Mouse (Mus musculus) G1E (cell line): ENCODE data around the gene Nags. TPM values are rescaled to one million over a fixed set of nuclear protein-coding genes. Genes with fewer than 3 reads are reported as not detected.
"Not testable (repeated sequence)": the region's sequence is repeated elsewhere in the genome, so short reads cannot be mapped to it uniquely, and the experiment has no call there.

ENCODE experiments used
- ATAC-seq: 2 replicates; pipeline ENCODE4 v1.8.0; 2016; ENCODE audit warnings: mild to moderate bottlenecking; ENCODE audit not compliant: insufficient number of reproducible peaks, poor library complexity, low FRiP score, severe bottlenecking; ENCODE audit errors: extremely low read depth
- DNase-seq: peaks from one replicate; pipeline ENCODE4 v3.0.0; 2012; ENCODE audit warnings: low spot score
- H3K27me3 ChIP-seq: 2 replicates; pipeline ENCODE4 v1.6.1; 2012; ENCODE audit warnings: mild to moderate bottlenecking, low read length, inconsistent platforms; ENCODE audit not compliant: insufficient read depth
- H3K36me3 ChIP-seq: replicated peaks from 2 replicates; pipeline ENCODE3; 2012; ENCODE audit warnings: mild to moderate bottlenecking, inconsistent platforms
- H3K4me1 ChIP-seq: 2 replicates; pipeline ENCODE4 v1.6.1; 2012; ENCODE audit warnings: low read depth, low read length, inconsistent platforms, mixed read lengths; ENCODE audit not compliant: insufficient read depth
- H3K4me3 ChIP-seq: 2 replicates; pipeline ENCODE4 v1.5.1; 2012; ENCODE audit warnings: low read depth, mild to moderate bottlenecking, inconsistent platforms, low read length, moderate library complexity, mixed read lengths
- H3K9me3 ChIP-seq: replicated peaks from 2 replicates; pipeline ENCODE4 v1.6.1; 2012; ENCODE audit warnings: inconsistent platforms
- CTCF ChIP-seq: IDR thresholded peaks from 2 replicates; pipeline ENCODE4 v1.5.1; 2012; ENCODE audit warnings: low read depth, low read length, inconsistent platforms, mixed read lengths
- GATA1 ChIP-seq: IDR thresholded peaks from 2 replicates; pipeline ENCODE4 v1.6.1; 2012; ENCODE audit warnings: borderline replicate concordance, low read length, inconsistent platforms, mixed read lengths
- GATA2 ChIP-seq: IDR thresholded peaks from 2 replicates; pipeline ENCODE4 v1.6.1; 2012; ENCODE audit warnings: low read depth, low read length, inconsistent platforms, borderline replicate concordance
- POLR2AphosphoS5 ChIP-seq: IDR thresholded peaks from 2 replicates; pipeline ENCODE4 v1.6.1; 2012; ENCODE audit warnings: low read depth, low read length, inconsistent platforms; ENCODE audit not compliant: insufficient replicate concordance
- TAL1 ChIP-seq: conservative IDR thresholded peaks from 2 replicates; pipeline ENCODE4 v1.6.1; 2012; ENCODE audit warnings: low read depth, low read length, inconsistent platforms, mixed read lengths
- polyA plus RNA-seq: library from polyadenylated mRNA; stranded (reverse); fragments of >175 nt; gene quantifications from 2 replicates; pipeline ENCODE4 v1.2.3, GENCODE M21; 2012
- total RNA-seq, 2 experiments: library from RNA; stranded (forward) in 1 of 2; stranded (reverse) in 1 of 2; fragments of 200-1000 nt in 1 of 2; fragments of >200 nt in 1 of 2; fragmentation: Nextera tagmentation in 1 of 2; gene quantifications; 2 replicates each; pipeline ENCODE4 v1.2.3; 2014 to 2017

The Nags gene
- total and polyA plus RNA-seq, 3 experiments: not detected

- H3K36me3 ChIP-seq: peaks cover under 1% of the 10 kb centered on the region
- DNase-seq (no peak), ATAC-seq (no peak)
- peaks cover 14% of the 10 kb centered on the region for H3K4me1 ChIP-seq
- H3K4me3 ChIP-seq: no peak overlapping the region
- no peak for TF ChIP-seq GATA1
- TF ChIP-seq POLR2AphosphoS5: no peak
- TF ChIP-seq GATA2: no peak
- no peak for TF ChIP-seq CTCF
- TF ChIP-seq TAL1: no peak
- peaks cover 9% of the 10 kb centered on the region for H3K9me3 ChIP-seq
- H3K27me3 ChIP-seq: peaks cover 52% of the 10 kb centered on the region
These were observed 1.2 kb downstream of the Nags start for GRCm38 (mm10) chr11:102146531-102146930.

GRCm38 (mm10) chr11:102147213-102147989 lies 2.1 kb downstream of the Nags start:
- Histone ChIP-seq H3K27me3 (peaks cover 52% of the 10 kb centered on the region), H3K4me1 (peaks cover 14% of the 10 kb centered on the region), H3K9me3 (peaks cover 9% of the 10 kb centered on the region), H3K36me3 (peaks cover 4% of the 10 kb centered on the region), H3K4me3 (no peak overlapping the region)
- TF ChIP-seq POLR2AphosphoS5: no peak
- no peak for TF ChIP-seq TAL1
- TF ChIP-seq GATA2: no peak
- TF ChIP-seq GATA1: no peak
- TF ChIP-seq CTCF: no peak
- ATAC-seq (no peak), DNase-seq (no peak)

GRCm38 (mm10) chr11:102156039-102156785 lies 10.9 kb downstream of the Nags start, which contains the start of gene Tmem101:
Gene Tmem101, minus strand, starts transcription at chr11:102156404.
- ATAC-seq (peak; percentile 73), DNase-seq (peak; percentile 82)

GRCm38 (mm10) chr11:102156786-102157089 lies 11.4 kb downstream of the Nags start:
- no peak for DNase-seq
- Histone ChIP-seq H3K27me3 (no peaks in the 10 kb centered on the region), H3K4me3 (no peak overlapping the region; the same call in 1 of the 2 replicates), H3K36me3 (peaks cover 51% of the 10 kb centered on the region), H3K4me1 (peaks cover 23% of the 10 kb centered on the region), H3K9me3 (no peaks in the 10 kb centered on the region)
- no peak for TF ChIP-seq TAL1
- no peak for TF ChIP-seq CTCF
- no peak for TF ChIP-seq POLR2AphosphoS5
- TF ChIP-seq GATA2: no peak
- TF ChIP-seq GATA1: no peak
- no peak for ATAC-seq

More at GRCm38 (mm10) chr11:102156039-102156785, 10.9 kb downstream of the Nags start, which contains the start of gene Tmem101:
- peaks cover 23% of the 10 kb centered on the region for H3K4me1 ChIP-seq
- no peaks in the 10 kb centered on the region for H3K27me3 ChIP-seq
- TF ChIP-seq POLR2AphosphoS5 (no peak), CTCF (no peak), GATA2 (no peak), TAL1 (no peak), GATA1 (no peak)
- peak within 1 kb of the TSS; percentile 87 for H3K4me3 ChIP-seq
- no peaks in the 10 kb centered on the region for H3K9me3 ChIP-seq
- H3K36me3 ChIP-seq: peaks cover 48% of the 10 kb centered on the region

GRCm38 (mm10) chr11:102158024-102158423 lies 12.7 kb downstream of the Nags start:
- not testable (repeated sequence) for H3K9me3 ChIP-seq, ATAC-seq, H3K4me3 ChIP-seq, DNase-seq, H3K27me3 ChIP-seq
- peaks cover 55% of the 10 kb centered on the region for H3K36me3 ChIP-seq
- H3K4me1 ChIP-seq: peaks cover 23% of the 10 kb centered on the region

GRCm38 (mm10) chr11:102159781-102160180 lies 14.5 kb downstream of the Nags start:
- H3K36me3 ChIP-seq: peaks cover 54% of the 10 kb centered on the region
- H3K27me3 ChIP-seq: no peaks in the 10 kb centered on the region
- DNase-seq: no peak
- H3K4me1 ChIP-seq: peaks cover 17% of the 10 kb centered on the region
- no peak for ATAC-seq
- H3K9me3 ChIP-seq: no peaks in the 10 kb centered on the region
- no peak overlapping the region for H3K4me3 ChIP-seq
- TF ChIP-seq GATA1 (no peak), TAL1 (no peak), POLR2AphosphoS5 (no peak), CTCF (no peak), GATA2 (no peak)
